Mouse (Mus musculus): ENCODE results near the gene Gpr62. TPM values are rescaled to one million over a fixed set of nuclear protein-coding genes. Genes with fewer than 3 reads are reported as not detected.

Gpr62 gene
- total RNA-seq, 2 experiments from 2014 or later: 0.15 TPM; not detected in 1

GRCm38 (mm10) chr9:106461026-106461415 is 4.7 kb downstream of the Gpr62 start:
- H3K27ac ChIP-seq: peak overlapping the region; percentile 28; the same call in 1 of the 2 replicates
- no peak for TF ChIP-seq CTCF (IDR thresholded peaks at IDR 0.05)
- intact Hi-C loops (cut with DNase I): no loop called here
- no peak overlapping the region for H3K4me3 ChIP-seq
- DNase-seq: no peak

DNA sequence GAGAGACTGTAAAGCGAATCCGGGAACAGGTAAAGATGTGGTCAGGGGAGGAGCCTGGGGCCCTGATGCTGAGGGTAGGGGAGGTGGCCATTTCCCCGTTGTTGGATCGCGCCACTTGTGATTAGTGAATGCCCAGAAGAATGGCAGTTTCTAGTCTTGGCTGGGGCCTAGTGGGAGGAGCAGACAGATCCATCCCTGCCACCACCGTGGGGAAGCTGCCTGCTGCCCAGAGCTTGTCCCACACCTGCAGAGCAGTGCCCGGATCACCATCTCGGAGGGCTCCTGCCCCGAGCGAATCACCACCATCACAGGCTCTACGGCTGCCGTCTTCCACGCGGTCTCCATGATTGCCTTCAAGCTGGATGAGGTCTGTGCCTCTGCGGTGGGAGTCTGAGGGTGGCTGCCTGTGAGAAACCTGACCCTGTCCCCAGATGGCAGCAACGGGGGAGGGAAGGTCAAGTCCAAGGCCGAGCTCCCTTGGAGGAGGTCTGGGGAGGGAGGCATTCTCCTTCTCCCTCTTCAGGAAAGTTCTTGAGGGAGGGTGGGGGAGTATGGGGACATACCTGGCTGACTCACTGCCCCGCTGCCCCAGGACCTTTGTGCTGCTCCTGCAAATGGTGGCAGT is 5.2 kb downstream of the Gpr62 start:
- no peak overlapping the region for H3K4me3 ChIP-seq
- peak overlapping the region; percentile 28; the same call in 1 of the 2 replicates for H3K27ac ChIP-seq
- peak; percentile 59 for DNase-seq
- intact Hi-C loops (cut with DNase I): no loop called here
- TF ChIP-seq CTCF (IDR thresholded peaks at IDR 0.05): no peak

DNA sequence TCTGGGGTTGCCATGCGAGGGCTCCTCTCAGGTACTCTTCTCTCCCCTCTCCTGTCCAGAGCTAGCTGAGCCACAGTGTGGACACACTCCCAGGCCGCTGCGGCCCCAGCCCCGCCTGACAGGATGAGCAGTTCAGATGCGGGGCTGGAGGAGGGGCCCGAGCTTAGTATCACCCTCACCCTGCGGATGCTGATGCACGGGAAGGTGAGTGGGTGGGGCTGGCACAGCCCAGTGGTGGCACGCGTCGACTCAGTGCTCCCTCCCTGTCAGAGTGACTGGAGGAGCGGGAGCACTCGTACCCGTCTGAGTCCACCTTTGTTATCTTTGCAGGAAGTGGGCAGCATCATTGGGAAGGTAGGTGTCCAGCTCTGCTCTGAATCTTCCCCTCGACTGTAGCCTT is 5.8 kb downstream of the Gpr62 start:
- Histone ChIP-seq H3K27ac (peak overlapping the region; percentile 28; the same call in 1 of the 2 replicates), H3K4me3 (no peak overlapping the region)
- no peak for DNase-seq
- TF ChIP-seq CTCF (IDR thresholded peaks at IDR 0.05): no peak
- intact Hi-C loops (cut with DNase I): no loop called here

DNA sequence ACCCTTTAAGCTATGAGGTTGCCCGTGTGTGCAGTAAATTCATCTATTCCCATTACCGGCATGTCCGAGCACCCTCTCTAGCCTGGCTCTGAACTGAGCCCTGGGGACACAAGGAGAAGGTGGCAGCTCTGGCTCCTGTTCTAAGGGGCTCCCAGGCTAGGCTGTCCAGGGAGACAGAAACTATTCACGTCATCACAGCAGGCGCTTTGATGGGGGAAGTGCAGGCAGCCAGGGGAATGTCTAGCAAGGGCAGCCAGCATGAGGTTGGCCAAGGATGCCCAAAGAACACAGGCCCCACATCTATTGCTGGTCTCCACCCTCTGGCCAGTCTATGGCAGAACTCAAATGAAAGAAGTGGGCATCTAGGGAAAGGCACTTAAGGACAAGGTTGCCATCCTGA is 7.8 kb downstream of the Gpr62 start:
- Histone ChIP-seq H3K4me3 (no peak overlapping the region), H3K27ac (peak overlapping the region; percentile 92)
- peak; percentile 55 for DNase-seq
- TF ChIP-seq CTCF (IDR thresholded peaks at IDR 0.05): no peak
- intact Hi-C loops (cut with DNase I): no loop called here

DNA sequence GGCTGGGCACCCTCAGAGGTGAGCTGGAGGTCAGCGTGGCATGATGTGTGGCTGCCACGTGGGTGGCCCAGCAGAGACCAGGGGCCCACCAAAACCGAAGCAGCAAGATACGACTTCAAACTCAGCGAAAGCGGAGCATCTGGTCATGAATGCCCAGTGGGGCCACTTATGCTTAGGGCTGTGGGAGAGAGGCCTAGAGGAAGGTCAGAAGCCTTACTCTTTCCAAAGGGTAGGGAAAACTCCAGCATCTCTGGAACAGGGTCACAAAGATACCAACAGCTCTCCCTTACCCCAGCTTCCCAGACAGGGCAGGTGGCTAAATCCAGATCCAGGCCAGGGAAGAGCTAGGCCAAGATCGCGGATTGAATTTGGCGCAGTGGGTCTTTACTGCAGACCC is 8.6 kb downstream of the Gpr62 start:
- no peak overlapping the region for H3K4me3 ChIP-seq
- no peak for TF ChIP-seq CTCF (IDR thresholded peaks at IDR 0.05)
- DNase-seq: no peak
- intact Hi-C loops (cut with DNase I): no loop called here
- peak overlapping the region; percentile 92 for H3K27ac ChIP-seq

- H3K4me3 ChIP-seq: peak overlapping the region; percentile 79
- no peak for DNase-seq
- intact Hi-C loops (cut with DNase I): no loop called here
- peak overlapping the region; percentile 92 for H3K27ac ChIP-seq
- TF ChIP-seq CTCF (IDR thresholded peaks at IDR 0.05): no peak
Measured at GRCm38 (mm10) chr9:106456325-106457162, 9.2 kb downstream of the Gpr62 start.

DNA sequence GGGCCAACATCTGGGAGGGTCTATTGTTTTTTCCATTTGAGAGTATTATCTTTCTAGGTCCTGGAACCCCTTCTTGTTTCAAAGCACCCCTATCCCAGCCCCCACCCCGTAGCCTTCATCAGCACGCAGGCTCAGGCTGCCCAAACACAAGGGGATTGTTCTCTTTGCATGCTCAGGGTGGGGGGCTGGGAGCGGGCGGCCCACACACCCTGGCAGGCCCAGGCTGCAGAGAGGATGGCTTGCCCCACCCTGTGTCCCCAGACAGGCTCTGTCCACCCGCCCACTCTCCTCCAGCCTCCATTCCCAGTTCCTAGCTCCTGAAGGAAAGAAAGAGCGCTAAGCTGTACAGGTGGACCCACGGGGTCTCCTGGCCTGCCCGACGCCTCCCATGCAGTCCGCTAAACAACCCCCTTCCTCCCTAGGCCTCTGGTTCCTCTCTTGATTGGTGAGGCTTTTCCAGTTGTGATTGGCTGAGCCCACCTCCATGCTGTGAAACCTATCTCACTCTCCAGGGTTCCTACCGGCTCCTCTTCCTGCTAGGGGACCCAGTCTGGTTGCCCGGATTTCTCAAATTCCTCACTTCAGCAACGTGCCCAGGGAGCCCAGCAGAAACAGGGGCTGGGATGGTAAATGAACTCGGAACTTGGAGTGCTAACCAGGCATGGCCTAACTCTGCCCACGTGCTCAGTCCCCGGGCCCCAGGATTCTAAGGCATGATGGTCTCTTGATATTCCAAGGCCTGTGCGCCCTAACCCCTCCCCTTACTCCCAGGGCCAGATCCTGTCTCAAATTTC is 10.7 kb downstream of the Gpr62 start:
- DNase-seq: no peak
- peak overlapping the region; percentile 79 for H3K4me3 ChIP-seq
- intact Hi-C loops (cut with DNase I): no loop called here
- no peak for TF ChIP-seq CTCF (IDR thresholded peaks at IDR 0.05)
- peak overlapping the region; percentile 92 for H3K27ac ChIP-seq

- H3K27ac ChIP-seq: peak overlapping the region; percentile 92
- intact Hi-C loops (cut with DNase I): no loop called here
- peak overlapping the region; percentile 79 for H3K4me3 ChIP-seq
- no peak for DNase-seq
- TF ChIP-seq CTCF (IDR thresholded peaks at IDR 0.05): no peak
Measured at GRCm38 (mm10) chr9:106454071-106454761, 11.5 kb downstream of the Gpr62 start.

DNA sequence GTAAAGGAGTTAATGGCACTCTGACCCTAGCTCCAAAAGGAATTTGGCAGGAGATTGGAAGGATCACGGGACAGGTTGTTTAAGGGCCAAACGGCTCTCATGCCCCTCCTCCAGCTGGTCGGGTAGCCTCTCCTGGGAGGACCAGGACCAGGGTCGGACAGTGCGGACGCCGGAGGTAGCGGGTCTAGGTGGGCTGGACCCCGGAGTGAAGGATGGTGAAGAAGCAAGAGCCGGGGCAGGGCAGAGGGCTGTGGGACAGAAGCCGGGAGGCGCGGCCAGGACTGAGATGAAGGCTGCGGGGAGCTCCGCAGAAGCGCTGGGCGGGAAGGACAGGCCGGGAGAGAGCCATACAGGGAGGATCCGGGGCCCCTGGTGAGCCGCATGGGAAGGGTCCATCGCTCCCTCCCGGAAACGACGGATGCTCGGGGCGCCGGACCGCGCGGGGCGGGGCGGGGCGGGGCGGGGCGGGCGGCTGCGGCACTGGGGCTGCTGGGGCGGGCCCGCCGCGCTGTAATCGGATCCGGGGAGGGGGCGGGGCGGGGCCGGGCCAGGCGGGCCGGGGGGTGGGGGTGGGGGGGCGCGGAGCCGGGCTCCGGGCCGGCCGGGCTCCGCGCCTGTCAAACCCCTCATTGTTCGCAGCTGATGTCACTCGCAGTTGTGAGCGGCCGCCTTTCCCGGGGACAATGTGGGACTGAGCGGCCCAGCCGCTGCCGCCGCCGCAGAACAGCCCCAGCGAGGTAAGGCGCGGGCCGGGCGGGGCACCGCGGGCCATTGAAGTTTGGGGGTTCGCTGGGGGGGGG is 12.3 kb downstream of the Gpr62 start, which contains the start of gene Pcbp4:
Gene Pcbp4 (plus strand): TSS at position 21 of the 800 bp plus-strand sequence.
- DNase-seq: peak; percentile 80
- TF ChIP-seq CTCF (IDR thresholded peaks at IDR 0.05): no peak
- Histone ChIP-seq H3K27ac (peak within 1 kb of the TSS; percentile 92), H3K4me3 (peak within 1 kb of the TSS; percentile 79)
- intact Hi-C loops (cut with DNase I): no loop called here

GRCm38 (mm10) chr9:106452821-106453220 is 12.9 kb downstream of the Gpr62 start:
- peak; percentile 57 for DNase-seq
- Histone ChIP-seq H3K27ac (peak overlapping the region; percentile 92), H3K4me3 (peak overlapping the region; percentile 79)
- intact Hi-C loops (cut with DNase I): no loop called here
- TF ChIP-seq CTCF (IDR thresholded peaks at IDR 0.05): no peak

- H3K27ac ChIP-seq: peak overlapping the region; percentile 92
- TF ChIP-seq CTCF (IDR thresholded peaks at IDR 0.05): no peak
- peak overlapping the region; percentile 79; the same call in 1 of the 2 replicates for H3K4me3 ChIP-seq
- intact Hi-C loops (cut with DNase I): no loop called here
- no peak for DNase-seq
Measured at GRCm38 (mm10) chr9:106452351-106452750, 13.4 kb downstream of the Gpr62 start.
